Mouse (Mus musculus): ENCODE measurements around the gene Acoxl. TPM values are rescaled to one million over a fixed set of nuclear protein-coding genes. Genes with fewer than 3 reads are reported as not detected.

Acoxl gene
- polyA plus RNA-seq, 1 experiment: not detected

- Histone ChIP-seq H3K4me1 (ENCODE audit: control insufficient read depth, insufficient read depth, low read length) (no peaks in the 10 kb centered on the region), H3K27ac (ENCODE audit: insufficient read depth, low read depth, low read length) (no peak overlapping the region), H3K4me3 (ENCODE audit: insufficient read depth, low read depth, low read length) (no peak overlapping the region)
- TF ChIP-seq POLR2A (IDR thresholded peaks at IDR 0.05; ENCODE audit: insufficient read depth, low read depth, low read length) (no peak), CTCF (IDR thresholded peaks at IDR 0.05; ENCODE audit: insufficient read depth, low read depth, low read length) (no peak)
- 46% methylated on average over 6 of the region's 6 CpGs for WGBS
These were observed 152.3 kb downstream of the Acoxl start for GRCm38 (mm10) chr2:127990856-127991479.

- no peaks in the 10 kb centered on the region for H3K4me1 ChIP-seq (ENCODE audit: control insufficient read depth, insufficient read depth, low read length)
- TF ChIP-seq POLR2A (IDR thresholded peaks at IDR 0.05; ENCODE audit: insufficient read depth, low read depth, low read length): no peak
- TF ChIP-seq CTCF (IDR thresholded peaks at IDR 0.05; ENCODE audit: insufficient read depth, low read depth, low read length): no peak
- no peak overlapping the region for H3K27ac ChIP-seq (ENCODE audit: insufficient read depth, low read depth, low read length)
- WGBS: 89% methylated on average over 1 of the region's 1 CpGs
- H3K4me3 ChIP-seq (ENCODE audit: insufficient read depth, low read depth, low read length): no peak overlapping the region
These were observed 153.0 kb downstream of the Acoxl start for GRCm38 (mm10) chr2:127991656-127992055.

DNA sequence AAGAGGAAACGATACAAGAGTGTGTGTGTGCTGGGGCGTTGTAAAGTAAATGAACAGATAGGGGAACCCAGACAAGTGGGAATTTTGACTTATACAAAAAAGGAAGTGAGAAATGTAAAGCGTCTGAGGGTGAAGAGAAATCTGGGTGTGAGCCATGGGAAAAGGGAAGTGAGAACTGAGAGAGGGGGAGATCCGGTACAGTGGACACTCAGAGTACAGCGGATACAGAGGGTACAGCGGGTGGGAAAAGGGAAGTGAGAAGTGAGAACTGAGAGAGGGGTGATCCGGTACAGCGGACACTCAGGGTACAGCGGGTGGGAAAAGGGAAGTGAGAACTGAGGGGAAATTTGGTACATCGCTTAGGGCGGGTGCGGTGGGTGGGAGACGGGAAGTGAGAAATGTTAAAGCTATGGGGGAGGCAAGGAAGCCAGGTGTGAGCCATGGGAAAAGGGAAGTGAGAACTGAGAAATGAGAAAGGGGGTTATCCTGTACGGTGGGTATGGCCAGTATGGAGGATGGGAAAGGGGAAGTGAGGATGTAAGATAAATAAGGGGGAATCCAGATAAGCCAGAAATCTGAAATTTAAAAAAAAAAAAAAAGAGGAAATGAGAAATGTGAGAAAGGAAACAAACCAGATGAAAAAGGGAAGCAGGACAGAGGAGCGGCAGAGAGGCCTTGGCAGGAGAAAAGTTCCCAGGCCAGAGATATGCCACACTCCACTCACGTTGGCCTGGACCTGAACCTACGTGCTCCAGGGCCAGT, 170.2 kb downstream of the Acoxl start:
- Histone ChIP-seq H3K4me3 (ENCODE audit: insufficient read depth, low read depth, low read length) (no peak overlapping the region), H3K4me1 (ENCODE audit: control insufficient read depth, insufficient read depth, low read length) (no peaks in the 10 kb centered on the region), H3K27ac (ENCODE audit: insufficient read depth, low read depth, low read length) (no peak overlapping the region)
- no peak for TF ChIP-seq POLR2A (IDR thresholded peaks at IDR 0.05; ENCODE audit: insufficient read depth, low read depth, low read length)
- no peak for TF ChIP-seq CTCF (IDR thresholded peaks at IDR 0.05; ENCODE audit: insufficient read depth, low read depth, low read length)
- 89% methylated on average over 17 of the region's 17 CpGs for WGBS

DNA sequence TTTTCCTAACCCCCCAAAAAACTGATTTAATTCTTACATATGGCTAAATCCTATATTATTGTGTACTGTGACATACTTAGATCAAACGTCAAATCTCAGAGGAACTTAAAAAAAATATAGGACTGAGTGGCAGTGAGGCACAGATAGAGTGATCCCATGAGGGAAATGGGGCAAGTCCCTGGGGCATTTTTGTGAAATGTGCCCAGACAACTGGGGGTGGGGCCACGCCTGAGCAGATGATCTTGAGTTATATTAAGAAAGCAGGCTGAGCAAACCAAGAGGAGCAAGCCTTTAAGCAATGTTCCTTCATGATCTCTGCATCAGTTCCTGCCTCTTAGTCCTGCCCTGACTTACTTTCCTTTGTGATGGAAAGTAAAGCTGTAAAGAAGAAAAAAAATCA, 175.9 kb downstream of the Acoxl start:
- TF ChIP-seq POLR2A (IDR thresholded peaks at IDR 0.05; ENCODE audit: insufficient read depth, low read depth, low read length) (no peak), CTCF (IDR thresholded peaks at IDR 0.05; ENCODE audit: insufficient read depth, low read depth, low read length) (no peak)
- 92% methylated on average over 2 of the region's 2 CpGs for WGBS
- H3K4me3 ChIP-seq (ENCODE audit: insufficient read depth, low read depth, low read length): no peak overlapping the region
- H3K4me1 ChIP-seq (ENCODE audit: control insufficient read depth, insufficient read depth, low read length): no peaks in the 10 kb centered on the region
- no peak overlapping the region for H3K27ac ChIP-seq (ENCODE audit: insufficient read depth, low read depth, low read length)

DNA sequence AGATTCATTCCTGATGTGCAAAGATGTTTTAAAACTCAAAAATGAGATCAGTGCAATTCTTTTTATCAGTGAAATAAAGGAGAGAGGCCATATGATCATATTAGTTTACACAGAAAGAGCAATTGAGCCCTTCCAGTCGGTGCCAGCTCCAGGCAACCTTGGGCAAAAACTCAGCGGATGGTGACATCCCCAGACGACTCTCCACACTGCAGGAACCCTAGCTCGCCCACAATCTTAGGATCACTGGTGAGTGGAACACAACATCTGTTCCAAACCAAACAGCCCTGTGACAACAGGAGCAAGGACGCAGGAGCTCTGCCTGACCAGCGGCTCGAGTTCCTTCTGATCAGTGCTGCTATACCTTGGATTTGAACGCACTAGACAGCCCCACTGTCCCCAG, 176.9 kb downstream of the Acoxl start:
- Histone ChIP-seq H3K4me1 (ENCODE audit: control insufficient read depth, insufficient read depth, low read length) (no peaks in the 10 kb centered on the region), H3K27ac (ENCODE audit: insufficient read depth, low read depth, low read length) (no peak overlapping the region), H3K4me3 (ENCODE audit: insufficient read depth, low read depth, low read length) (no peak overlapping the region)
- TF ChIP-seq CTCF (IDR thresholded peaks at IDR 0.05; ENCODE audit: insufficient read depth, low read depth, low read length): no peak
- no peak for TF ChIP-seq POLR2A (IDR thresholded peaks at IDR 0.05; ENCODE audit: insufficient read depth, low read depth, low read length)
- WGBS: 83% methylated on average over 8 of the region's 8 CpGs

DNA sequence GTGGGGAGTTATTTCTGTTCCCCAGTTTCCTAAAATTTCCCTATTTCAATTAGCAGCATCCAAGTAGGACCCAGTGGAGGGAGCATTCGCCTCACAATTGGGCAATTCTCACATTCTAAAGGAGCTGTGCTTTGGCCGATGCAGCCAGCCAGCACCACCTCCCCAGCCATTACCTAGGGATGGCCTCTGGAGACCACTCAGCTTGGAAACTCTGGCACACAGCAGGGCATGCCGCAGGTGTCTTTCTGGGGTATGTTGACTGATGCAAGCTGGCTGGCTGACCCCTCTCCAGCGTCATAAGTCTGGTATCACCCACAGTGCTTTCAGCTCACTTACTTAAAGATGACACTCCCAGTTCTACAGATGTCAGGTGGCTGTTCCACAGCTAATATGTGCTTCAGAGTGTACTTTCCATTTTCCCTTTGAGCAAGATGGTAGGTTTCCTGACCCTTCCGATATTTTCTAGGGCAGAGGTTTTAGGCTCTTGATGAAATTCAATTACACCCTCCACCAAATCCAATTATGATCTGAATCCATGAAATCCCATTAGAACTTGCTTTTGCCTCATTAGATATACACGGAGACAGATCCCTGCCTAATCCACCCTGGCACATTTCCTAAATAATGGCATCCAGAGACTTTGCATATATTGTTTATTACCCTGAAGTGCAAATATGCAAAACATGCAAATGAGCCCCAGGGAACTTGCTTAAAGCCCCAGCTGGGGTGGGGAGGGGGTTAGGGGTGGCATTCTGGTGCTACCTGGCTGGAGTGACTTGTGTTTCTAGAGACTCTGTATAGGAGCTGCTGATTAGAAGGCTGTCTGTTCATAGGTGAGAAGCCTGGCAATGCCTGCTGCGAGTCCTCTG, 181.6 kb downstream of the Acoxl start:
- TF ChIP-seq CTCF (IDR thresholded peaks at IDR 0.05; ENCODE audit: insufficient read depth, low read depth, low read length) (no peak), POLR2A (IDR thresholded peaks at IDR 0.05; ENCODE audit: insufficient read depth, low read depth, low read length) (no peak)
- Histone ChIP-seq H3K4me1 (ENCODE audit: control insufficient read depth, insufficient read depth, low read length) (no peaks in the 10 kb centered on the region), H3K4me3 (ENCODE audit: insufficient read depth, low read depth, low read length) (no peak overlapping the region), H3K27ac (ENCODE audit: insufficient read depth, low read depth, low read length) (no peak overlapping the region)
- 52% methylated on average over 7 of the region's 7 CpGs for WGBS

DNA sequence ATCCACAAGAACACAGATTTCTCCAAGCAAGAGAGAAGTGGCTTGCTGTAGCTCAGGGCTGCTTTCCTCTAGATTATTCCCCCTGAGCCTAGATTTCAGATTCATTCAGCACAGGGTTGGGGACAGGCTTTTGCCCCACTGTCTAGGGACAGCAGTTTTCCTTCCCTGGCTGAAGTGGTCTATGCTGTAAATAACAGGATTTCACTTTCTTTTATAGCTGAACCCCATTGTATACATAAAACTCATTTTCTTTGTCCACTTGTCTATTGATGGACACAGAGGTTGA, 182.2 kb downstream of the Acoxl start:
- TF ChIP-seq CTCF (IDR thresholded peaks at IDR 0.05; ENCODE audit: insufficient read depth, low read depth, low read length) (no peak), POLR2A (IDR thresholded peaks at IDR 0.05; ENCODE audit: insufficient read depth, low read depth, low read length) (no peak)
- Histone ChIP-seq H3K4me3 (ENCODE audit: insufficient read depth, low read depth, low read length) (no peak overlapping the region), H3K4me1 (ENCODE audit: control insufficient read depth, insufficient read depth, low read length) (no peaks in the 10 kb centered on the region), H3K27ac (ENCODE audit: insufficient read depth, low read depth, low read length) (no peak overlapping the region)

DNA sequence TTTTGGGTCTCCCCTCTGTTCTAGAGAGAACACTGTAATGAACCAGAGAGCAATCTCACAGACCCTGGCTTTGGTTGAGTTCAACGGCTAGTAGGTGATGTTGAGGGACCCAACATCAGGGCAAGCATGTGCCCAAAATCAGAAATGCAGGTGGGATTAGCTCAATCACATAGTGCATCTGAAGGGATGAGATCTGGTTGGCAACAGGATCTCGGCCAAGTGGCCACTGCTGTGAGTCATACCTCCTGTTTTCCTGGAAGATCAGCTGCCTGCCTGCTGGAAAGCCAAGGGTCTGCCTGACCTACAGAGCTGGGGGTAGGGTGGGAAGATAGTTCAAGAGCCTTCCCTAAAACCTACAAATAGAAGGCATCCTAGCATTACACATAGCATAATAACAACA, 185.2 kb downstream of the Acoxl start:
- WGBS: 93% methylated on average over 2 of the region's 2 CpGs
- H3K4me3 ChIP-seq (ENCODE audit: insufficient read depth, low read depth, low read length): no peak overlapping the region
- H3K27ac ChIP-seq (ENCODE audit: insufficient read depth, low read depth, low read length): no peak overlapping the region
- H3K4me1 ChIP-seq (ENCODE audit: control insufficient read depth, insufficient read depth, low read length): no peaks in the 10 kb centered on the region
- TF ChIP-seq POLR2A (IDR thresholded peaks at IDR 0.05; ENCODE audit: insufficient read depth, low read depth, low read length): no peak
- no peak for TF ChIP-seq CTCF (IDR thresholded peaks at IDR 0.05; ENCODE audit: insufficient read depth, low read depth, low read length)

- Histone ChIP-seq H3K27ac (ENCODE audit: insufficient read depth, low read depth, low read length) (no peak overlapping the region), H3K4me3 (ENCODE audit: insufficient read depth, low read depth, low read length) (no peak overlapping the region), H3K4me1 (ENCODE audit: control insufficient read depth, insufficient read depth, low read length) (no peaks in the 10 kb centered on the region)
- WGBS: 87% methylated on average over 12 of the region's 12 CpGs
- no peak for TF ChIP-seq CTCF (IDR thresholded peaks at IDR 0.05; ENCODE audit: insufficient read depth, low read depth, low read length)
- no peak for TF ChIP-seq POLR2A (IDR thresholded peaks at IDR 0.05; ENCODE audit: insufficient read depth, low read depth, low read length)
These were observed 189.0 kb downstream of the Acoxl start for GRCm38 (mm10) chr2:128027696-128028095.

All from olfactory bulb, adult 2 months (tissue).